Mouse (Mus musculus): Measurements from ENCODE around the gene Sap30l.

- no peak for TF ChIP-seq CTCF (IDR thresholded peaks at IDR 0.05; ENCODE audit: control insufficient read depth, insufficient read depth, insufficient read length)
- no peak for TF ChIP-seq FOSL1 (IDR thresholded peaks at IDR 0.05; ENCODE audit: insufficient read depth, low read length, poor library complexity, severe bottlenecking)
- no peak for TF ChIP-seq MAX (IDR thresholded peaks at IDR 0.05)
- TF ChIP-seq USF1 (IDR thresholded peaks at IDR 0.05; ENCODE audit: low read depth), result no peak
- no peak for TF ChIP-seq MYOD1 (IDR thresholded peaks at IDR 0.05; ENCODE audit: control insufficient read depth, insufficient read length, low read depth)
- no peak for TF ChIP-seq MYOG (IDR thresholded peaks at IDR 0.05; ENCODE audit: control insufficient read depth, extremely low read depth, insufficient read length)
- no peak for TF ChIP-seq CEBPB (IDR thresholded peaks at IDR 0.05; ENCODE audit: low read depth)
Measured at GRCm38 (mm10) chr11:57835331-57835730, 33.9 kb downstream of the Sap30l start.

Measured in C2C12 (cell line).